Mouse (Mus musculus) kidney, postnatal 14 days (tissue): Measurements from ENCODE around the gene Zscan21.
"Not testable (repeated sequence)": the region's sequence is repeated elsewhere in the genome, so short reads cannot be mapped to it uniquely, and the experiment has no call there.

Experiments
- DNase-seq: peaks from one replicate; pipeline ENCODE4 v3.0.0; 2022; ENCODE audit warnings: mixed read lengths

Gene Zscan21

GRCm38 (mm10) chr5:138116255-138117198, at the start of gene Zscan21:
Zscan21 (plus strand) TSS chr5:138116903.
- DNase-seq: peak; percentile 94

- no peak for DNase-seq
These were observed 42.9 kb upstream of the Zscan21 start for GRCm38 (mm10) chr5:138073803-138074202.

- peak; percentile 47 for DNase-seq
These were observed 41.0 kb upstream of the Zscan21 start for GRCm38 (mm10) chr5:138075684-138076083.

- no peak for DNase-seq
These were observed 40.6 kb upstream of the Zscan21 start for GRCm38 (mm10) chr5:138076148-138076547.

- DNase-seq: no peak
These were observed 36.2 kb upstream of the Zscan21 start for GRCm38 (mm10) chr5:138080456-138080855.

- no peak for DNase-seq
These were observed 35.3 kb upstream of the Zscan21 start for GRCm38 (mm10) chr5:138081446-138081845.

GRCm38 (mm10) chr5:138083318-138083900, 33.3 kb upstream of the Zscan21 start:
- no peak for DNase-seq

- no peak for DNase-seq
These were observed 32.8 kb upstream of the Zscan21 start for GRCm38 (mm10) chr5:138083936-138084335.

- no peak for DNase-seq
These were observed 32.2 kb upstream of the Zscan21 start for GRCm38 (mm10) chr5:138084507-138084906.

GRCm38 (mm10) chr5:138084996-138085395, 31.7 kb upstream of the Zscan21 start, which contains the start of gene Zkscan1:
Zkscan1 (plus strand) TSS chr5:138085084.
- DNase-seq: peak; percentile 89

GRCm38 (mm10) chr5:138085421-138085911, 31.2 kb upstream of the Zscan21 start:
- DNase-seq: peak; percentile 22

GRCm38 (mm10) chr5:138086842-138087241, 29.9 kb upstream of the Zscan21 start:
- no peak for DNase-seq

- DNase-seq: peak; percentile 57
These were observed 28.3 kb upstream of the Zscan21 start for GRCm38 (mm10) chr5:138088366-138088765.

- peak; percentile 76 for DNase-seq
These were observed 27.6 kb upstream of the Zscan21 start for GRCm38 (mm10) chr5:138089108-138089551.

- DNase-seq: peak; percentile 24
These were observed 26.4 kb upstream of the Zscan21 start for GRCm38 (mm10) chr5:138090271-138090670.

GRCm38 (mm10) chr5:138090737-138091136, 26.0 kb upstream of the Zscan21 start:
- DNase-seq: no peak

- no peak for DNase-seq
These were observed 23.9 kb upstream of the Zscan21 start for GRCm38 (mm10) chr5:138092771-138093170.

- DNase-seq: no peak
These were observed 22.2 kb upstream of the Zscan21 start for GRCm38 (mm10) chr5:138094474-138094873.

- no peak for DNase-seq
These were observed 11.7 kb upstream of the Zscan21 start for GRCm38 (mm10) chr5:138104976-138105375.

- DNase-seq: no peak
These were observed 9.6 kb upstream of the Zscan21 start for GRCm38 (mm10) chr5:138107130-138107529.

- DNase-seq: not testable (repeated sequence)
These were observed 6.8 kb upstream of the Zscan21 start for GRCm38 (mm10) chr5:138109847-138110396.

GRCm38 (mm10) chr5:138117199-138118015, 704 bp downstream of the Zscan21 start:
- DNase-seq: no peak
